Mouse (Mus musculus) forebrain, embryonic 12.5 days (tissue): ENCODE data around the gene Ccdc182. TPM values are rescaled to one million over a fixed set of nuclear protein-coding genes. Genes with fewer than 3 reads are reported as not detected.

Experiments
- ATAC-seq: fragments of 200-750 bp; cut with Nextera tagmentation; 2 replicates; pipeline ENCODE4 v1.8.0; 2017; ENCODE audit warnings: moderate TSS enrichment; ENCODE audit not compliant: low FRiP score
- H3K27ac ChIP-seq: fragments of 300-500 bp; sonication (generic); 2 replicates; pipeline ENCODE4 v1.5.1; 2016; ENCODE audit warnings: mild to moderate bottlenecking
- H3K27me3 ChIP-seq: fragments of 300-500 bp; sonication (generic); 2 replicates; pipeline ENCODE4 v1.6.1; 2016; ENCODE audit warnings: mild to moderate bottlenecking
- H3K36me3 ChIP-seq: fragments of 300-500 bp; sonication (generic); replicated peaks from 2 replicates; pipeline ENCODE4 v1.6.1; 2016; ENCODE audit warnings: mild to moderate bottlenecking
- H3K4me1 ChIP-seq: fragments of 300-500 bp; sonication (generic); 2 replicates; pipeline ENCODE4 v1.6.1; 2016
- H3K4me2 ChIP-seq: fragments of 300-500 bp; sonication (generic); 2 replicates; pipeline ENCODE4 v1.6.1; 2016; ENCODE audit warnings: mild to moderate bottlenecking, moderate library complexity
- H3K4me3 ChIP-seq: fragments of 300-500 bp; sonication (generic); replicated peaks from 2 replicates; pipeline ENCODE4 v1.5.1; 2016; ENCODE audit warnings: mild to moderate bottlenecking
- H3K9ac ChIP-seq: fragments of 300-500 bp; sonication (generic); 2 replicates; pipeline ENCODE4 v1.6.1; 2016; ENCODE audit warnings: mild to moderate bottlenecking
- H3K9me3 ChIP-seq: fragments of 300-500 bp; sonication (generic); 2 replicates; pipeline ENCODE4 v1.6.1; 2016
- WGBS: fragments of 180-500 bp; shearing (Covaris S2); methylation state at CpG from one replicate; pipeline ENCODE4 v1.1.7; 2016; 5-methylcytosine and 5-hydroxymethylcytosine counted together
- polyA plus RNA-seq: library from polyadenylated mRNA; unstranded; fragments of >200 nt; fragmentation: Nextera tagmentation; extraction: Ambion mirVana; gene quantifications from 2 replicates; pipeline ENCODE4 v1.2.1, GENCODE M21; 2016

Gene Ccdc182
- polyA plus RNA-seq, 1 experiment from 2014 or later = 0.42 TPM

DNA sequence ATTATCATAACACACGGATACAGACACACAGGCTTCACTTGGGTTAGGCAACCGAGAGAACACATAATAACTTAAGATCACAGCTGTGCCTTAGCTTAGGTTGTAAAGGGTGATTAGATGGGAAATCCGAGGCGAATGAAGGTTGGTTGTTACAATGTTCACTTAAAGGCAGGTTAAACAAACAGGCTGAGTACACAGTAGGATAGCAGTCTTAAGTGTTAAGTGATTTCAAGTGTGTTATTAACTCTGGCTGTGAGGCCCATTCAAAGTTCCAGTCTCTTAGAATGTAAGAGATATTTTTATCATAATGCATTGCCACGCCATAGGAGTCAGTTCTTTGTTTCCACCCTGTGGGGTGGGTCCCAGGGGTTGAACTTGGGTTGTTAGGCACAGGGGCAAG lies 41.0 kb downstream of the Ccdc182 start:
- Histone ChIP-seq H3K9ac (no peak overlapping the region), H3K27ac (no peak overlapping the region; the same call in 1 of the 2 replicates), H3K27me3 (no peaks in the 10 kb centered on the region), H3K4me1 (peaks cover 23% of the 10 kb centered on the region), H3K4me2 (no peak overlapping the region), H3K36me3 (peaks cover 18% of the 10 kb centered on the region), H3K9me3 (no peaks in the 10 kb centered on the region), H3K4me3 (no peak overlapping the region)
- 25% methylated on average over 5 of the region's 5 CpGs for WGBS
- ATAC-seq = no peak

DNA sequence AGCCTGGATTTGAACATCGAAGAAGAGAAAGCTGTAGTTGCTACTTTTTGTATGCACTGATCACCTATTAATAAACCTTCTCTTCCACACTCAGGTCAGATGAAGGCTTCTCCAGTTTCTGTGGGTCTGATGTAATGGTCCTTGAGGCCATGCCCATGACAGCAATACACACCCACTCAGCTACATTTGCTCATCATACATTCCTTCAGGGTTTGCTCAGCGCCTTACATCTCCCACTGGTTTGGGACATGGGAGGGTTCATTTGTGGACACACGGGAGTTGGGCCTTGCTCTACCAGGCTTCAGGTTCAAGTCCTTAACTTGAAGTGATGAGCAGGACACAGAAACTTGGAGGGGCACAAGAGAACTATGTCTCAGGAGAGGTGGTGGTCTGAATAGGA lies 44.1 kb downstream of the Ccdc182 start:
- Histone ChIP-seq H3K9ac (no peak overlapping the region), H3K27ac (no peak overlapping the region), H3K4me3 (no peak overlapping the region), H3K9me3 (no peaks in the 10 kb centered on the region), H3K4me1 (peaks cover 12% of the 10 kb centered on the region), H3K4me2 (no peak overlapping the region), H3K36me3 (peaks cover 20% of the 10 kb centered on the region), H3K27me3 (no peaks in the 10 kb centered on the region)
- ATAC-seq = no peak
- 97% methylated on average over 3 of the region's 3 CpGs for WGBS

Other genes starting within 250 kb of the Ccdc182 start
- 564 and 577 TPM in 2 replicates for gene Srsf1, start 246.7 kb upstream of the Ccdc182 start, polyA plus RNA-seq
- 84.8 and 91.5 TPM in 2 replicates for gene Vezf1, start 225.8 kb upstream of the Ccdc182 start, polyA plus RNA-seq
- gene Cuedc1, start 196.0 kb upstream of the Ccdc182 start, polyA plus RNA-seq = 41.1 and 42.5 TPM in 2 replicates
- 62.0 and 67.5 TPM in 2 replicates for gene Mrps23, start 89.7 kb upstream of the Ccdc182 start, polyA plus RNA-seq